Mouse (Mus musculus) kidney, postnatal 0 days (tissue): ENCODE measurements at regions not wholly inside any gene's neighbourhood (a gene's known extent, or its start where the extent isn't known, plus 50 kb on each side); places are given as distances from the start of the nearest gene placed in this dataset.

Experiments used
- ATAC-seq: fragments of 200-750 bp; cut with Nextera tagmentation; replicated peaks from 2 replicates; pipeline ENCODE4 v1.8.0; 2017; ENCODE audit warnings: low read depth, moderate number of reproducible peaks, moderate TSS enrichment, moderate library complexity; ENCODE audit not compliant: low FRiP score
- DNase-seq: peaks from one replicate; pipeline ENCODE4 v3.0.0-alpha.2; 2016; ENCODE audit warnings: low spot score
- H3K27ac ChIP-seq: fragments of 300-500 bp; sonication (generic); 2 replicates; pipeline ENCODE4 v1.5.1; 2014; ENCODE audit warnings: mild to moderate bottlenecking
- H3K27me3 ChIP-seq: fragments of 300-500 bp; sonication (generic); 2 replicates; pipeline ENCODE4 v1.6.1; 2014; ENCODE audit warnings: low read length, mixed read lengths; ENCODE audit not compliant: insufficient read depth
- H3K36me3 ChIP-seq: fragments of 300-500 bp; sonication (generic); 2 replicates; pipeline ENCODE4 v1.6.1; 2014; ENCODE audit warnings: low read length, mixed read lengths; ENCODE audit not compliant: insufficient read depth
- H3K4me1 ChIP-seq: fragments of 300-500 bp; sonication (generic); replicated peaks from 2 replicates; pipeline ENCODE4 v1.6.1; 2014; ENCODE audit warnings: antibody characterized with exemption, low read length, mixed read lengths; ENCODE audit not compliant: insufficient read depth
- H3K4me2 ChIP-seq: fragments of 300-500 bp; sonication (generic); 2 replicates; pipeline ENCODE4 v1.6.1; 2014; ENCODE audit warnings: mild to moderate bottlenecking, low read length, moderate library complexity, mixed read lengths
- H3K4me3 ChIP-seq: fragments of 300-500 bp; sonication (generic); replicated peaks from 2 replicates; pipeline ENCODE4 v1.5.1; 2014; ENCODE audit warnings: low read depth, low read length
- H3K9ac ChIP-seq: fragments of 300-500 bp; sonication (generic); 2 replicates; pipeline ENCODE4 v1.6.1; 2014; ENCODE audit warnings: low read depth, low read length
- H3K9me3 ChIP-seq: fragments of 300-500 bp; sonication (generic); replicated peaks from 2 replicates; pipeline ENCODE4 v1.6.1; 2016; ENCODE audit warnings: low read length, inconsistent platforms, mixed read lengths
- CTCF ChIP-seq: IDR thresholded peaks from 2 replicates; pipeline ENCODE4 v1.5.1; 2016; ENCODE audit warnings: antibody characterized with exemption, low read depth, mild to moderate bottlenecking, moderate library complexity
- WGBS: fragments of 180-500 bp; shearing (Covaris S2); extraction: QIAGEN DNeasy Blood & Tissue Kit; methylation state at CpG from one replicate; pipeline ENCODE4 v1.1.7; 2014; 5-methylcytosine and 5-hydroxymethylcytosine counted together

DNA sequence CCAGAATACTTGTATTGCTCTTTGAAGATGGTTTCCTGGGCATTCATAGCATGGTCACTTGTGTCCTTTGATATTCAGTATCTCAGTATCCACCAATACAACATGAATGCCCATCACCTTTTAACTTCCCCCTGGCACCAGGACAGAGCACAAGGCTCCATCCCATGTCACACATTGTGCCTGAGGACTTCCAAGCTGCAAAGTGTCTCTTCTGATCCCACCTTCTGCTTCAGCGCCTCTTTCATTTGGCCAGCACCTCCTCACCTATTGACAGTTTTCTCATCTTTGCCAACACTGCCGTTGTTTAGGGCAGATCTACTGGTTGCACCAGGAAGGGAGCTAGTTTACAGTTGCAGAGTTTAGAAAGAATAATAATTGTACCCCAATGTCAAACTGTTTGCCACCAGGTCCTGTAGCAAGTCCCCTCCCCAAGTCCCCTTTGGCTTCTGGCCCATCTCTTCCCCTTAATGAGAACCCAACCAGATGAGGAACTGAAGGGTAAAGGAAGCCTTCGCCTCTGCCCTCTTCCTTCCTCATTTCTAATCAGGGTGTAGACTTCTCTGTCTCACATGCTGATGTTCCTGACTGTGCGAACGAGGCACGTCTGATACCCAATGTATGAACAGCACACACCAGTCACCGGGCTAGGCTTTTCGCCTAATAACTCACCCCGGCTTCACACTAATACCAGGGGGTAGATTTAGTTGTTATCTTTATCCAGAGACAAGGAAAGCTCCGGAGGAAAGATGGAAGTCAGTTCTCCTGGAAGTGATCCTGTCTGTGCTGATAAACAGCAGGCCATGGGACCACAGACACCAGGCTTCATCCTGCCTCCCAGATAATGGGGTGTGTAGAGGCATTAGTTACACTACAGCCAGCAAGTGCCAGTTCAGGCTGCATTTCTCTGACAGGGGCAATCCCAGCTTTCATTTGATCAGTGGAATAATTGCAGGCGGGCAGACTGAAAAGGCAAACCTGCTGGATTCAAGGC, 223.8 kb downstream of the 1500009L16Rik start:
- no peak for TF ChIP-seq CTCF
- Histone ChIP-seq H3K9me3 (no peaks in the 10 kb centered on the region), H3K27ac (no peak overlapping the region), H3K4me3 (no peak overlapping the region), H3K9ac (no peak overlapping the region), H3K27me3 (no peaks in the 10 kb centered on the region), H3K36me3 (no peaks in the 10 kb centered on the region), H3K4me2 (no peak overlapping the region), H3K4me1 (no peaks in the 10 kb centered on the region)
- no peak for ATAC-seq
- DNase-seq: no peak
- WGBS: 72% methylated on average over 11 of the region's 11 CpGs

DNA sequence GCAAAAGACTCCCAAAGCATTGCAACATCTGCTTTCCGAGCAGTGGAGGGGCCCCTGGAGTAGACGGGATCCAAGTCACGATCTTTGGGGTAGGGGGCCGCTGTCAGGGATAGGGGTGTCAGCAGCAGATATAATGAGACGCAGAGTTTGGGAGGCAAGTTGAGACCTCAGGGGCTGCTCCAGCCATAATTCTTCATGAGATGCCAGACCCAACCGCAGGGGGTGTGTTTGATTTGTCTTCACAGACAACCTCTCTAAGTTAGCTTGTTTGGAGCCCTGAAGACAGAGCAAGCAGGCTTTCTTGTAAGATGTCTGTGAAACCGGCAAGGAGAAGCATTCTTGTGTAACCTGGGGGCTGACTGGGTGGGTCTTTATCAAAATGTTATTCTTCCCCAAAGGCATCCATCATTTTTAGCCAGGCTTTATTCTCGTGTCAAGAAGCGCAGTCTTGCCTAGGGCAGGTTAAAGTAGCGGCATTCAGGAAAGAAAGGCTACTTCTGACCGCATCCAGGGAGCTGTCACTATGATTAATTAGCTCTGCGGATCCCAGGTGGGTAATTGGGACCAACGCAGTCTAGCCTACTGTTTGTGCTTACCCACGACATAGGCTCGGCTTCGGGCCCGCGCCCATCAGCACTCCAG, 234.6 kb downstream of the 1500009L16Rik start:
- no peak for TF ChIP-seq CTCF
- no peak overlapping the region for H3K4me2 ChIP-seq
- no peak overlapping the region for H3K4me3 ChIP-seq
- no peak overlapping the region for H3K9ac ChIP-seq
- 19% methylated on average over 18 of the region's 18 CpGs for WGBS
- H3K36me3 ChIP-seq: no peaks in the 10 kb centered on the region
- ATAC-seq (no peak), DNase-seq (peak; percentile 24)
- H3K9me3 ChIP-seq: no peaks in the 10 kb centered on the region
- no peak overlapping the region for H3K27ac ChIP-seq
- no peaks in the 10 kb centered on the region for H3K27me3 ChIP-seq
- no peaks in the 10 kb centered on the region for H3K4me1 ChIP-seq

DNA sequence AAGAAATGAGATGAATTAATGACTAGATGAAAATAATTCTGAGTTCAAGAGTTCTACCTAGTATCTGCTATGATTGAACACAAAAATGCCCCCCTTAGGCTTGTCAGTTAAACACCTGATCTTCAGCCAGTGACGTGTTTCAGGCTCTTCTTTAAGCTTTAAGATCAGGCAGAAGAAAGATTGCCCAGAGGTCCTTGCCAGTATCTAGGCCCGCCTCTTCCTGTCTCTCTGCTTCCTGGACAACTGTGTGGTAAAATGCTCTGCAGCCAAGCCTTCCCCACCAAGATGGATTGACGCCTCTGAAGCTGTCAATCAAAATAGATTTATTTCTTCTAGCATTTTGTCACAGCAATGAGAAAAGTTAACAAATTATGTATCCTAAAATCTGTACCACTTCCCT, 235.7 kb downstream of the 1500009L16Rik start:
- no peaks in the 10 kb centered on the region for H3K4me1 ChIP-seq
- H3K27ac ChIP-seq: no peak overlapping the region
- ATAC-seq: no peak
- no peaks in the 10 kb centered on the region for H3K36me3 ChIP-seq
- no peak overlapping the region for H3K9ac ChIP-seq
- H3K4me2 ChIP-seq: no peak overlapping the region
- H3K27me3 ChIP-seq: no peaks in the 10 kb centered on the region
- H3K4me3 ChIP-seq: no peak overlapping the region
- DNase-seq: no peak
- H3K9me3 ChIP-seq: no peaks in the 10 kb centered on the region
- 82% methylated on average over 3 of the region's 3 CpGs for WGBS
- no peak for TF ChIP-seq CTCF

DNA sequence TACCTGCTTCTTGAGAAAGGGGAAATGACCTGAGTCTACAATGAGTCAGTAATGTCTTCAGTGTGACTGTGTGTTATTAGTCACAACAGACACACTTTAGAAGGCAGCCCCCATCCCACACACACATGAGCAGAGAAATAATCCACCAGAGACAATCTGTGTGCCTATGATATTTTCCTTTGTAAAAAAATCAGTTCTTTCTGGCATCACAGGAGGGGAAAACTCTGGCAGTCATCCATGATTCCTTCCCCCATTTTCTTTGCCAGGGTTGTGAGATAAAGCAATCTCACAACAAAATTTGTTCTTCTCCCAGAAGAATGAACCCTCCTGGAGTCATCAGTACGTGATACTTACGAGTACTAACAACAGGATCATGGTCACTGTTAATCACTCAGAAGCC, 236.2 kb downstream of the 1500009L16Rik start:
- WGBS: 94% methylated on average over 2 of the region's 2 CpGs
- H3K27ac ChIP-seq: no peak overlapping the region
- no peaks in the 10 kb centered on the region for H3K9me3 ChIP-seq
- H3K4me3 ChIP-seq: no peak overlapping the region
- H3K4me1 ChIP-seq: no peaks in the 10 kb centered on the region
- H3K36me3 ChIP-seq: no peaks in the 10 kb centered on the region
- no peaks in the 10 kb centered on the region for H3K27me3 ChIP-seq
- no peak for ATAC-seq
- TF ChIP-seq CTCF: no peak
- no peak overlapping the region for H3K4me2 ChIP-seq
- no peak for DNase-seq
- H3K9ac ChIP-seq: no peak overlapping the region

DNA sequence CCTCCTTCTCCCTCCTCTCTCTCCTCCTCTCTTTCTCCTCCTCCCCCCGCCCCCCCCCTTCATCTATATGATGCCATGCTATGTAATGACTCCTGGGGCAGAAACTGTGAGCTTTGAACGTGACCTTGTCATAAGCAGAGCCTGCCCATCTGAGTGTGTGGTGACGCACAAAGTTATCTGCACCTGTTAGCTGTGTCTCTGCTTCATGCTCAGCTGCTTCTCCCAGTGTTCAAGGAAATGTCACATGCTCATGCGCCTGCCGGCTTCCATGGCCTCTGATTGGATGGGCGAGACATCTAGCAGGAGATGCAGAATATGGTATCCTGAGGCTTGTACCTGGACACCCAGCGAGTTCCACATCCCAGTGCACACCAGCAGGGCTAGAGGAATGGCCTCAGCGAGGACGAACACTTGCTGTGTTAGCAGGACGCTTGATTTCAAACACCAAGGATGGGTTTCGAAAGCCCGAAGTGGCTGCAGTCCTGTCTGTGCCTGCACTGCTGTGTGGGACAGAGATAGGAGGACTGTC, 240.6 kb downstream of the 1500009L16Rik start:
- H3K4me2 ChIP-seq: no peak overlapping the region
- no peak for ATAC-seq
- H3K27me3 ChIP-seq: no peaks in the 10 kb centered on the region
- H3K36me3 ChIP-seq: no peaks in the 10 kb centered on the region
- H3K9ac ChIP-seq: no peak overlapping the region
- no peak for TF ChIP-seq CTCF
- WGBS: 83% methylated on average over 12 of the region's 12 CpGs
- no peaks in the 10 kb centered on the region for H3K9me3 ChIP-seq
- DNase-seq: no peak
- H3K4me3 ChIP-seq: no peak overlapping the region
- no peaks in the 10 kb centered on the region for H3K4me1 ChIP-seq
- no peak overlapping the region for H3K27ac ChIP-seq

DNA sequence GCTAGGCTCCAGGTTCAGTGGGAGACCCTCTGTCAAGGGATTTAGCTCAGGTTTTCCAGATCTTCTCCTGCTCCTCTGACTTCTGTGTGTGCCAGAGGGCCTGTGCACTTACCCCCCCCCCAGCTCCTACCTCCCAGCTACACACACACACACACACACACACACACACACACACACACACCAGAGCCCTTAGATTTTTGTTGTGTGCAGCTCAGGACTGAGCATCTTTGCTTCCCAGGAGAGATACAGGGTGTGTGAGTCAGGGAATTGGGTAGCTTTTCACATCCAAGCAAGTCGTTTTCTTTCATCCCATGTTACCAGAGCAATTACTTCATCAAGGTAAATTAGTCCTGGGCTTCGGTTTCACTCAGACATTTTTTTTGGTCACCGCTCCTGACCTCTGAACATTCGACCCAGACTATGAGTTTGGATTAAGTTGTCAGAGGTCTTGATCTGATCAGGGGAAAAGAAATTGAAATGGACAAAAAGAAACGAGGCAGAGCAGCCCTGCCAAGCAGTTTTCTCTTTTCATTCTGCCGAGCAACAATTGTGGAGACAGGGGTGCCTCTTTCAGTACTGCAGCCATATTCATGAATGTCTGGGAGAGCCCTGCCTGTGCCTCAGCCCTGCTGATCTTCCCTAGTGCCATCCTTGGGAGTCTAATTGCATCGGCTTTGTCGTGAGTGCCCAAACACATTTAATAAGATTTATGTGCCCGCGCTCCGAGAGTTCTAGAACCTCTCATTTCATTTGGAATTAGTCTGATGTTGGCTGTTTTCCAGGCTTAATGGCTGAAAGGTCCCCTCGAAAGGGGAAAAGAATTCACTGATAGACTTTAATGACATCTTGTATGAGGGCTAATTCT, 241.3 kb downstream of the 1500009L16Rik start:
- no peaks in the 10 kb centered on the region for H3K36me3 ChIP-seq
- no peaks in the 10 kb centered on the region for H3K4me1 ChIP-seq
- no peak overlapping the region for H3K4me2 ChIP-seq
- no peak overlapping the region for H3K27ac ChIP-seq
- peak; percentile 59 for DNase-seq
- H3K9ac ChIP-seq: no peak overlapping the region
- no peak for ATAC-seq
- TF ChIP-seq CTCF: no peak
- 22% methylated on average over 12 of the region's 12 CpGs for WGBS
- H3K9me3 ChIP-seq: no peaks in the 10 kb centered on the region
- no peak overlapping the region for H3K4me3 ChIP-seq
- no peaks in the 10 kb centered on the region for H3K27me3 ChIP-seq
